Mouse (Mus musculus) lung, embryonic 16.5 days (tissue): Measurements from ENCODE around the gene Gabra3. TPM values are rescaled to one million over a fixed set of nuclear protein-coding genes. Genes with fewer than 3 reads are reported as not detected.

ENCODE experiments used
- microRNA counts: library from miRNA; unstranded; fragments of <30 nt; microRNA quantifications from one replicate; lab custom pipeline; 2016
- microRNA-seq: library from miRNA; unstranded; fragments of <30 nt; microRNA quantifications from one replicate; pipeline ENCODE4, GENCODE M21; 2016
- polyA plus RNA-seq: library from polyadenylated mRNA; unstranded; fragments of >200 nt; fragmentation: Nextera tagmentation; extraction: Ambion mirVana; gene quantifications from 2 replicates; pipeline ENCODE4 v1.2.1, GENCODE M21; 2015

Gabra3 gene
- polyA plus RNA-seq, 1 experiment from 2014 or later, result 1.4 TPM

MicroRNAs within 50 kb of the gene (microRNA counts, 519-probe panel; counts per million panel counts)
- 1,031 counts per million, percentile 9 among the panel's probes with 10 or more counts for microRNA mmu-miR-105 (lab: Ali Mortazavi, UCI)
- not detected for microRNA mmu-miR-767 (lab: Ali Mortazavi, UCI)

Small RNA genes lying within 50 kb of the gene (microRNA-seq; reads per million reads assigned to microRNA genes)
- gene Mir105, result not detected
- gene Mir767, result not detected

Other genes starting within 250 kb of the Gabra3 start
- gene Gabrq, start 168.3 kb upstream of the Gabra3 start, polyA plus RNA-seq, result 0.74 and 0.84 TPM in 2 replicates